Mouse (Mus musculus) duodenum, adult 2 months (tissue): ENCODE results near the gene Tmem81. TPM values are rescaled to one million over a fixed set of nuclear protein-coding genes. Genes with fewer than 3 reads are reported as not detected.

Source experiments
- polyA plus RNA-seq: library from polyadenylated mRNA; depleted of rRNA; stranded (reverse); fragments of >200 nt; gene quantifications from 2 replicates; pipeline ENCODE4 v1.2.3, GENCODE M21; 2012; ENCODE audit warnings: low replicate concordance; rRNA removed

Gene Tmem81
- polyA plus RNA-seq = 0.94 and 1.1 TPM in 2 replicates

GRCm38 (mm10) chr1:132506058-132506457, at the start of gene Tmem81:
Tmem81 (plus strand) TSS chr1:132506230.

GRCm38 (mm10) chr1:132476928-132477691, 28.9 kb upstream of the Tmem81 start, which contains the start of gene Rbbp5:
Rbbp5 (plus strand) TSS chr1:132477365.

GRCm38 (mm10) chr1:132542762-132543306, 36.8 kb downstream of the Tmem81 start, which contains the start of gene Cntn2:
Cntn2 (minus strand) TSS chr1:132543256.

Other genes with a start within 250 kb of the Tmem81 start
- gene Klhdc8a, start 207.6 kb upstream of the Tmem81 start, polyA plus RNA-seq = 0.71 and 0.77 TPM in 2 replicates
- gene Nuak2, start 190.1 kb upstream of the Tmem81 start, polyA plus RNA-seq = 17.4 and 74.3 TPM in 2 replicates
- gene Tmcc2, start 114.9 kb upstream of the Tmem81 start, polyA plus RNA-seq = 3.5 and 3.8 TPM in 2 replicates
- 1.8 and 2.6 TPM in 2 replicates for gene Dstyk, start 88.7 kb upstream of the Tmem81 start, polyA plus RNA-seq
- gene Rbbp5, start 28.9 kb upstream of the Tmem81 start, polyA plus RNA-seq = 4.0 and 4.2 TPM in 2 replicates
- gene Cntn2, start 37.0 kb downstream of the Tmem81 start, polyA plus RNA-seq = 0.06 and 0.22 TPM in 2 replicates
- gene Nfasc, start 235.6 kb downstream of the Tmem81 start, polyA plus RNA-seq = 0.37 and 1.0 TPM in 2 replicates